Mouse (Mus musculus) CH12.LX (cell line): ENCODE data around the gene Lgr6. TPM values are rescaled to one million over a fixed set of nuclear protein-coding genes. Genes with fewer than 3 reads are reported as not detected.

Experiments used
- DNase-seq: peaks from one replicate; pipeline ENCODE4 v3.0.0-alpha.2; 2013; ENCODE audit errors: extremely low read depth
- H3K27ac ChIP-seq: 2 replicates; pipeline ENCODE4 v1.5.1; 2012; ENCODE audit warnings: low read depth, mild to moderate bottlenecking, control low read depth, moderate library complexity; ENCODE audit not compliant: insufficient read depth
- H3K27me3 ChIP-seq: replicated peaks from 2 replicates; pipeline ENCODE3; 2012; ENCODE audit warnings: inconsistent platforms
- H3K36me3 ChIP-seq, 2 experiments: replicated peaks in 1 of 2; 2 replicates each; pipeline versions ENCODE3 to v1.6.1; 2012; ENCODE audit warnings: inconsistent platforms in 1 of 2, low read length in 1 of 2, mild to moderate bottlenecking in 1 of 2, mixed read lengths in 1 of 2, moderate library complexity in 1 of 2; ENCODE audit not compliant: control insufficient read depth in 1 of 2, insufficient read depth in 1 of 2
- H3K4me1 ChIP-seq, 2 experiments: 2 replicates each; pipeline ENCODE4 v1.6.1; 2012; ENCODE audit warnings: inconsistent platforms in 1 of 2, moderate library complexity in 1 of 2; ENCODE audit not compliant: insufficient read depth in 2 of 2, control insufficient read depth in 1 of 2
- H3K4me2 ChIP-seq: 2 replicates; pipeline ENCODE4 v1.6.1; 2012; ENCODE audit warnings: low read depth, mild to moderate bottlenecking, control low read depth; ENCODE audit not compliant: poor library complexity, insufficient read depth, severe bottlenecking
- H3K4me3 ChIP-seq, 3 experiments: fragments of 150-350 bp in 1 of 3; sonication (generic) in 1 of 3; replicated peaks in 1 of 3; 2 replicates each; pipeline versions ENCODE3 to v1.5.1; 2011 to 2012; ENCODE audit warnings: low read depth in 2 of 3, low read length in 2 of 3, mild to moderate bottlenecking in 2 of 3, moderate library complexity in 2 of 3, control low read depth in 1 of 3, improper control_type of control experiment in 1 of 3, inconsistent platforms in 1 of 3, mixed read lengths in 1 of 3; ENCODE audit not compliant: poor library complexity in 1 of 3
- H3K79me2 ChIP-seq: replicated peaks from 2 replicates; pipeline ENCODE4 v1.6.1; 2012; ENCODE audit warnings: mild to moderate bottlenecking, moderate library complexity; ENCODE audit not compliant: control insufficient read depth, poor library complexity, insufficient read depth, severe bottlenecking; ENCODE audit errors: extremely low read depth
- H3K9ac ChIP-seq: 2 replicates; pipeline ENCODE4 v1.6.1; 2012; ENCODE audit warnings: low read depth, mild to moderate bottlenecking, control low read depth, moderate library complexity; ENCODE audit not compliant: insufficient read depth
- H3K9me3 ChIP-seq: replicated peaks from 2 replicates; pipeline ENCODE3; 2012; ENCODE audit warnings: low read length, inconsistent platforms, mixed read lengths
- CTCF ChIP-seq, 2 experiments: IDR thresholded peaks in 1 of 2; conservative IDR thresholded peaks in 1 of 2; 2 replicates each; pipeline ENCODE4 v1.5.1; 2011 to 2012; ENCODE audit warnings: low read depth in 2 of 2, low read length in 2 of 2, improper control_type of control experiment in 1 of 2, inconsistent platforms in 1 of 2, mild to moderate bottlenecking in 1 of 2, moderate library complexity in 1 of 2
- E2F4 ChIP-seq: IDR thresholded peaks from 2 replicates; pipeline ENCODE4 v1.6.1; 2011; ENCODE audit warnings: low read depth, low read length, improper control_type of control experiment; ENCODE audit not compliant: insufficient replicate concordance
- ELF1 ChIP-seq: IDR thresholded peaks from 2 replicates; pipeline ENCODE4 v1.6.1; 2014; ENCODE audit warnings: low read depth, mild to moderate bottlenecking, inconsistent platforms, low read length, improper control_type of control experiment
- IRF4 ChIP-seq: IDR thresholded peaks from 2 replicates; pipeline ENCODE4 v1.6.1; 2014; ENCODE audit warnings: low read depth, mild to moderate bottlenecking, inconsistent platforms, low read length, improper control_type of control experiment
- JUN ChIP-seq: IDR thresholded peaks from 2 replicates; pipeline ENCODE4 v1.6.1; 2011; ENCODE audit warnings: low read depth, mild to moderate bottlenecking, low read length, improper control_type of control experiment, moderate library complexity; ENCODE audit not compliant: insufficient read depth
- KAT2A ChIP-seq: IDR thresholded peaks from 2 replicates; pipeline ENCODE4 v1.6.1; 2012; ENCODE audit warnings: low read length, improper control_type of control experiment, inconsistent platforms; ENCODE audit not compliant: insufficient replicate concordance
- MAZ ChIP-seq: IDR thresholded peaks from 2 replicates; pipeline ENCODE4 v1.6.1; 2012; ENCODE audit warnings: low read depth, mild to moderate bottlenecking, inconsistent platforms, low read length, improper control_type of control experiment, moderate library complexity
- MXI1 ChIP-seq: IDR thresholded peaks from 2 replicates; pipeline ENCODE4 v1.6.1; 2011; ENCODE audit warnings: mild to moderate bottlenecking, low read depth, low read length, improper control_type of control experiment
- MYC ChIP-seq: IDR thresholded peaks from 2 replicates; pipeline ENCODE4 v1.6.1; 2011; ENCODE audit warnings: low read depth, mild to moderate bottlenecking, improper control_type of control experiment, low read length
- POLR2A ChIP-seq: IDR thresholded peaks from 2 replicates; pipeline ENCODE4 v1.6.1; 2011; ENCODE audit warnings: low read depth, mild to moderate bottlenecking, improper control_type of control experiment, low read length
- SIN3A ChIP-seq: IDR thresholded peaks from 2 replicates; pipeline ENCODE4 v1.6.1; 2012; ENCODE audit warnings: low read length, improper control_type of control experiment, inconsistent platforms
- SMC3 ChIP-seq: IDR thresholded peaks from 2 replicates; pipeline ENCODE4 v1.6.1; 2011; ENCODE audit warnings: low read depth, low read length, improper control_type of control experiment
- UBTF ChIP-seq: IDR thresholded peaks from 2 replicates; pipeline ENCODE4 v1.6.1; 2012; ENCODE audit warnings: low read depth, mild to moderate bottlenecking, inconsistent platforms, low read length, improper control_type of control experiment, moderate library complexity
- USF1 ChIP-seq: IDR thresholded peaks from 2 replicates; pipeline ENCODE4 v1.6.1; 2014; ENCODE audit warnings: low read depth, mild to moderate bottlenecking, inconsistent platforms, low read length, improper control_type of control experiment
- ZC3H11A ChIP-seq: IDR thresholded peaks from 2 replicates; pipeline ENCODE4 v1.6.1; 2012; ENCODE audit warnings: low read depth, mild to moderate bottlenecking, inconsistent platforms, low read length, improper control_type of control experiment
- ZMIZ1 ChIP-seq: IDR thresholded peaks from 2 replicates; pipeline ENCODE4 v1.6.1; 2012; ENCODE audit warnings: low read depth, mild to moderate bottlenecking, inconsistent platforms, low read length, improper control_type of control experiment
- ZNF384 ChIP-seq: IDR thresholded peaks from 2 replicates; pipeline ENCODE4 v1.6.1; 2012; ENCODE audit warnings: low read depth, low read length, improper control_type of control experiment, inconsistent platforms
- dilution Hi-C: fragments of 300-500 bp; cut with MboI; formaldehyde crosslinking; loops from 2 replicates; pipeline ENCODE4 v1.14.3; 2020; ENCODE audit warnings: low sequenced_read_pairs; ENCODE audit not compliant: extremely low pct_unique_long_range_greater_than_20kb, extremely low pct_ligation_motif_present
- in situ Hi-C: fragments of 300-500 bp; cut with MboI; formaldehyde crosslinking; loops from 3 replicates; pipeline ENCODE4 v1.14.3; 2019; ENCODE audit warnings: low sequenced_read_pairs, low pct_ligation_motif_present, low pct_unique_long_range_greater_than_20kb, mixed read lengths
- polyA plus RNA-seq: library from polyadenylated mRNA; unstranded; fragments of >175 nt; gene quantifications from 2 replicates; pipeline ENCODE4 v1.2.1, GENCODE M21; 2012; ENCODE audit warnings: low read depth; ENCODE audit not compliant: insufficient read length
- total RNA-seq, 2 experiments: library from RNA; depleted of rRNA; stranded (reverse); fragments of 300-350 nt in 1 of 2; fragments of >200 nt in 1 of 2; gene quantifications; 2 replicates each; pipeline ENCODE4 v1.2.3; 2012 to 2014

Gene Lgr6
- total and polyA plus RNA-seq, 3 experiments: 0.07 to 0.17 (median 0.16) TPM

GRCm38 (mm10) chr1:135016907-135017655 is 88.0 kb downstream of the Lgr6 start:
- Histone ChIP-seq H3K9ac (no peak overlapping the region), H3K27ac (no peak overlapping the region), H3K79me2 (no peaks in the 10 kb centered on the region), H3K4me3 (no peak overlapping the region), H3K27me3 (peaks cover 49% of the 10 kb centered on the region), H3K4me1 (peaks cover 3 to 6% of the 10 kb centered on the region in 2 experiments; a peak in 2 of 4 replicates), H3K9me3 (no peaks in the 10 kb centered on the region), H3K4me2 (no peak overlapping the region), H3K36me3 (no peaks in the 10 kb centered on the region)
- no peak for TF ChIP-seq UBTF
- no peak for TF ChIP-seq POLR2A
- TF ChIP-seq CTCF (conservative IDR thresholded peaks at IDR 0.05 in 1 of 2, IDR thresholded peaks at IDR 0.05 in 1 of 2; ENCODE audit: low read depth in 2 of 2, low read length in 2 of 2): no peak
- no peak for TF ChIP-seq KAT2A
- no peak for TF ChIP-seq IRF4
- no peak for TF ChIP-seq JUN
- TF ChIP-seq MYC: no peak
- no peak for TF ChIP-seq SIN3A
- no peak for TF ChIP-seq MXI1
- no peak for TF ChIP-seq E2F4
- DNase-seq: no peak
- dilution Hi-C loops: no loop called here
- in situ Hi-C loops: no loop called here

- Histone ChIP-seq H3K79me2 (no peaks in the 10 kb centered on the region), H3K36me3 (no peaks in the 10 kb centered on the region), H3K9ac (no peak overlapping the region), H3K4me1 (peaks cover 3 to 6% of the 10 kb centered on the region in 2 experiments; a peak in 2 of 4 replicates), H3K4me3 (no peak overlapping the region), H3K27ac (no peak overlapping the region), H3K27me3 (peaks cover 42% of the 10 kb centered on the region), H3K9me3 (no peaks in the 10 kb centered on the region), H3K4me2 (no peak overlapping the region)
- dilution Hi-C loops (no loop called here), in situ Hi-C loops (no loop called here)
- no peak for DNase-seq
- TF ChIP-seq ZMIZ1 (no peak), SIN3A (no peak), SMC3 (no peak), MAZ (no peak), ZNF384 (no peak), IRF4 (no peak), ZC3H11A (no peak), ELF1 (no peak), UBTF (no peak), USF1 (no peak)
These were observed 90.1 kb downstream of the Lgr6 start for GRCm38 (mm10) chr1:135014921-135015445.
